15 mouse cellular contexts compared by ENCODE assay signal in the genomic region with DNA sequence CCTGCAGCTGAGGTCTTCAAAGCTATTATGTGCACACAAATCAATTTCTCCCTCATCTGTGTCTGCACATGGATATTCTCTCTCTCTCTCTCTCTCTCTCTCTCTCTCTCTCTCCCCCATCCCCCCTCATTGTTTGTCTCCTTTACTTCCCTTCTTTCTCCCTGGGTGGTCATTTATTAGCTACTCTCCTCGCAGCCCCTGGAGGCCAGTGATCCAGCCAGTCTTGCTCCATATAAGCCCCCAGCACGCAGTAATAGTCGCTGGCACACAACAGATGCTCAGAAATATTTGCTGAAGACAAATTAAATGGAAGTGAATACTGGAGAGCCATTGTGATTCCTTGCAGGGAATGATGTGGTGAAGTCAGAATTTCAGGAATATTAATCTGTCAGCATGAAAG. TPM values are rescaled to one million over a fixed set of nuclear protein-coding genes. Genes with fewer than 3 reads are reported as not detected.
A peak's percentile ranks its signal among the peaks of the same experiment; 100 is the strongest.
DNase-seq lines count a peak whose midpoint lies in the region; ATAC-seq and TF ChIP-seq lines count a peak whose summit lies in the region.
"Had no signal": no experiment of that assay in that cellular context is flagged by ENCODE, and none has a peak within 500 bp of the region (broad histone marks: within the 10 kb centered on the region; RNA-seq: fewer than 3 reads in every experiment).

No protein-coding gene starts in this region.

- H3K4me3 ChIP-seq in forebrain, embryonic 12.5 days (replicated peaks): no peak overlapping the region
- no peak overlapping the region for H3K4me3 ChIP-seq in forebrain, postnatal 0 days (ENCODE audit: low read depth, low read length)
- H3K4me3 ChIP-seq in kidney, embryonic 16.5 days (ENCODE audit: low read length): peak overlapping the region; percentile 66
- H3K4me3 ChIP-seq in limb, embryonic 15.5 days: peak overlapping the region; percentile 66; the same call in 1 of the 2 replicates
- H3K4me3 ChIP-seq: forebrain, embryonic 15.5 days; megakaryocyte, embryonic 14.5 days had no signal

- H3K9me3 ChIP-seq in forebrain, embryonic 12.5 days: no peaks in the 10 kb centered on the region
- no peaks in the 10 kb centered on the region for H3K9me3 ChIP-seq in forebrain, postnatal 0 days (ENCODE audit: low read length)
- H3K9me3 ChIP-seq in kidney, embryonic 16.5 days (ENCODE audit: low read length): no peaks in the 10 kb centered on the region
- no peaks in the 10 kb centered on the region for H3K9me3 ChIP-seq in limb, embryonic 15.5 days
- H3K9me3 ChIP-seq: forebrain, embryonic 15.5 days; megakaryocyte, embryonic 14.5 days had no signal

- peaks cover 66% of the 10 kb centered on the region for H3K27me3 ChIP-seq in forebrain, embryonic 12.5 days
- H3K27me3 ChIP-seq in forebrain, postnatal 0 days (ENCODE audit: insufficient read depth, low read length): peaks cover 6% of the 10 kb centered on the region
- no peaks in the 10 kb centered on the region; the same call in 1 of the 2 replicates for H3K27me3 ChIP-seq in kidney, embryonic 16.5 days (ENCODE audit: insufficient read depth, low read length)
- peaks cover 28% of the 10 kb centered on the region for H3K27me3 ChIP-seq in limb, embryonic 15.5 days

- WGBS in forebrain, embryonic 12.5 days: 23% methylated on average over 3 of the region's 3 CpGs
- WGBS in forebrain, postnatal 0 days: 20% methylated on average over 3 of the region's 3 CpGs
- WGBS in kidney, embryonic 16.5 days: 30% methylated on average over 3 of the region's 3 CpGs
- WGBS in limb, embryonic 15.5 days: 17% methylated on average over 3 of the region's 3 CpGs

- peak overlapping the region; percentile 82; the same call in 1 of the 2 replicates for H3K4me2 ChIP-seq in forebrain, embryonic 12.5 days
- H3K4me2 ChIP-seq in forebrain, postnatal 0 days (ENCODE audit: low read depth): no peak overlapping the region
- H3K4me2 ChIP-seq in kidney, embryonic 16.5 days (replicated peaks; ENCODE audit: low read depth, low read length): peak overlapping the region; percentile 71
- H3K4me2 ChIP-seq in limb, embryonic 15.5 days: peak overlapping the region; percentile 84
- H3K4me2 ChIP-seq: forebrain, embryonic 15.5 days had no signal

- no peak overlapping the region for H3K27ac ChIP-seq in forebrain, embryonic 12.5 days
- H3K27ac ChIP-seq in forebrain, postnatal 0 days (ENCODE audit: low read depth, low read length): no peak overlapping the region
- H3K27ac ChIP-seq in kidney, embryonic 16.5 days (ENCODE audit: low read length): peak overlapping the region; percentile 39; the same call in 1 of the 2 replicates
- H3K27ac ChIP-seq in limb, embryonic 15.5 days: no peak overlapping the region
- H3K27ac ChIP-seq: forebrain, embryonic 15.5 days had no signal

- no peak for DNase-seq in forebrain, postnatal 0 days
- no peak for DNase-seq in kidney, postnatal 10 days
- peak; percentile 67 for DNase-seq in retina, postnatal 1 day
- no peak for DNase-seq in urinary bladder, adult 2 months (ENCODE audit: low spot score)
- DNase-seq: cerebellum, adult 18-20 months; heart, postnatal 36 days; kidney, postnatal 36 days; liver, postnatal 0 days; right cerebral cortex, postnatal 4 days had no signal

- no peaks in the 10 kb centered on the region for H3K36me3 ChIP-seq in forebrain, embryonic 12.5 days (replicated peaks)
- H3K36me3 ChIP-seq in forebrain, postnatal 0 days (ENCODE audit: insufficient read depth): no peaks in the 10 kb centered on the region
- peaks cover 3% of the 10 kb centered on the region for H3K36me3 ChIP-seq in kidney, embryonic 16.5 days (ENCODE audit: insufficient read depth, low read length)
- no peaks in the 10 kb centered on the region for H3K36me3 ChIP-seq in limb, embryonic 15.5 days
- H3K36me3 ChIP-seq: forebrain, embryonic 15.5 days had no signal

- no peak for TF ChIP-seq CTCF in forebrain, postnatal 0 days (IDR thresholded peaks at IDR 0.05; ENCODE audit: low read depth)

- ATAC-seq in forebrain, embryonic 12.5 days (ENCODE audit: low FRiP score): no peak
- no peak for ATAC-seq in forebrain, postnatal 0 days
- ATAC-seq in kidney, embryonic 16.5 days (ENCODE audit: low FRiP score, low TSS enrichment): no peak
- no peak for ATAC-seq in limb, embryonic 15.5 days (ENCODE audit: insufficient number of reproducible peaks, low FRiP score, low TSS enrichment, low read depth)
- ATAC-seq in CD4-positive, CD25-positive, alpha-beta regulatory T cell, adult 4 months: no peak
- ATAC-seq: forebrain, embryonic 15.5 days; liver, postnatal 0 days had no signal

- H3K4me1 ChIP-seq in forebrain, embryonic 12.5 days: peaks cover 53% of the 10 kb centered on the region
- no peaks in the 10 kb centered on the region for H3K4me1 ChIP-seq in forebrain, postnatal 0 days (ENCODE audit: insufficient read depth)
- peaks cover 56% of the 10 kb centered on the region for H3K4me1 ChIP-seq in kidney, embryonic 16.5 days (ENCODE audit: insufficient read depth, low read length)
- H3K4me1 ChIP-seq in limb, embryonic 15.5 days: peaks cover 39% of the 10 kb centered on the region

- no peak overlapping the region for H3K9ac ChIP-seq in forebrain, embryonic 12.5 days
- no peak overlapping the region for H3K9ac ChIP-seq in forebrain, postnatal 0 days
- H3K9ac ChIP-seq in kidney, embryonic 16.5 days (replicated peaks; ENCODE audit: low read length): peak overlapping the region; percentile 41; the same call in 1 of the 2 replicates
- no peak overlapping the region for H3K9ac ChIP-seq in limb, embryonic 15.5 days
- H3K9ac ChIP-seq: forebrain, embryonic 15.5 days; liver, postnatal 0 days had no signal

RNA-seq across cellular contexts. Expression of a gene that starts 2.2 kb away (rescaled TPM):
- polyA plus RNA-seq in forebrain, embryonic 12.5 days (2016; fragmentation: Nextera tagmentation; extraction: Ambion mirVana): 9.4 and 11.2 TPM in 2 replicates
- 9.2 and 14.2 TPM in 2 replicates for total RNA-seq in forebrain, postnatal 0 days (2014; rRNA removed)
- 2.2 and 3.5 TPM in 2 replicates for polyA plus RNA-seq in forebrain, postnatal 0 days (2015; fragmentation: Nextera tagmentation; extraction: Ambion mirVana)
- polyA plus RNA-seq in kidney, embryonic 16.5 days (2015; fragmentation: Nextera tagmentation; extraction: Ambion mirVana): 24.5 and 27.8 TPM in 2 replicates
- polyA plus RNA-seq in limb, embryonic 15.5 days (2015; fragmentation: Nextera tagmentation; extraction: Ambion mirVana): 27.9 and 31.6 TPM in 2 replicates
- polyA plus RNA-seq in CD4-positive, CD25-positive, alpha-beta regulatory T cell, adult 4 months (2017; shearing (Covaris generic)): not detected
- 19.5 and 21.2 TPM in 2 replicates for polyA plus RNA-seq in urinary bladder, adult 2 months (2012; rRNA removed)

Comparison
In these comparisons a context has a peak if more than half of its experiments do, and no peak if none do; other contexts are left out.
1. H3K4me3 ChIP-seq: peak in kidney, embryonic 16.5 days (single experiment) and limb, embryonic 15.5 days (single experiment); none in forebrain, embryonic 12.5 days (single experiment) and forebrain, postnatal 0 days (single experiment).